In the genomic region with DNA sequence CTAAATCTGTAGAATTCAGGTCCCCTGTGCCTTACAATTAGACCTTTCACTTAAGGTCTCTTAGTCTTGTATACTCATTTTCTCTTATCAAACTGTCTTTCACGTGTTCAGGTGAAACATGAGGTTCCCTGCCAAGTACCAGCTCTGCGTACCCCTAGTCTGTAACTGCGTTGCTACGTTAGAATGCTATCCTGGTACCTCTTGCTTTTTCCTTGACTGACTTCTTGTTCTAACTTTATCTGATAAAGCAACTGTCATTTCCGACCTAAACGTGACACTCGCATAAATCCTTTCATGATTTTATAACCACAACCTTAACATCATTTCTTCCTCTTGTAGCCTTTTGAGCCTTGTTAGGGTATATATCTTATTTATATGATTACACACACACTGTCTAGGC, we compare ENCODE assay signal across 8 mouse cellular contexts. TPM values are rescaled to one million over a fixed set of nuclear protein-coding genes. Genes with fewer than 3 reads are reported as not detected.
DNase-seq lines count a peak whose midpoint lies in the region; ATAC-seq and TF ChIP-seq lines count a peak whose summit lies in the region.

No protein-coding gene starts in this region.

- 46% methylated on average over 7 of the region's 7 CpGs for WGBS in kidney, adult 2 months
- WGBS in hindbrain, embryonic 12.5 days, result 73% methylated on average over 7 of the region's 7 CpGs
- WGBS in midbrain, embryonic 14.5 days, result 83% methylated on average over 7 of the region's 7 CpGs

- intact Hi-C loops in left cerebral cortex, postnatal 36 days (cut with DNase I), result loop anchor here (5.0 kb wide), 1 partner anchor 40 kb away; a partner anchor contains a TSS

- TF ChIP-seq POLR2A in kidney, adult 2 months (IDR thresholded peaks at IDR 0.05; ENCODE audit: low read depth, low read length), result no peak
- TF ChIP-seq POLR2A in MEL (IDR thresholded peaks at IDR 0.05; ENCODE audit: control insufficient read depth in 1 of 2, insufficient read depth in 1 of 2, low read depth in 1 of 2, low read length in 2 of 2, poor library complexity in 1 of 2), result no peak

- peaks cover 5% of the 10 kb centered on the region; the same call in 1 of the 2 replicates for H3K4me1 ChIP-seq in kidney, adult 2 months (ENCODE audit: control insufficient read depth, insufficient read depth, low read length)
- peaks cover 0 to 16% of the 10 kb centered on the region in 2 experiments; a peak in 2 of 4 replicates for H3K4me1 ChIP-seq in MEL (ENCODE audit: control insufficient read depth in 1 of 2, insufficient read depth in 2 of 2, low read length in 2 of 2)
- peaks cover 17% of the 10 kb centered on the region for H3K4me1 ChIP-seq in hindbrain, embryonic 12.5 days
- H3K4me1 ChIP-seq in midbrain, embryonic 14.5 days (ENCODE audit: control insufficient read depth, insufficient read depth, low read length), result peaks cover 16% of the 10 kb centered on the region

- peak overlapping the region; percentile 82; the same call in 1 of the 2 replicates for H3K4me3 ChIP-seq in kidney, adult 2 months (ENCODE audit: insufficient read depth, low read depth, low read length)
- H3K4me3 ChIP-seq in MEL (ENCODE audit: control insufficient read depth in 1 of 2, insufficient read depth in 1 of 2, low read depth in 2 of 2, low read length in 2 of 2), result peak overlapping the region; percentile 84 to 99
- peak overlapping the region; percentile 100 for H3K4me3 ChIP-seq in hindbrain, embryonic 12.5 days
- H3K4me3 ChIP-seq in midbrain, embryonic 14.5 days (replicated peaks; ENCODE audit: low read depth, low read length), result peak overlapping the region; percentile 93

- H3K79me2 ChIP-seq in MEL (ENCODE audit: control insufficient read depth, insufficient read depth, low read length, poor library complexity), result peaks cover 21% of the 10 kb centered on the region

- no peaks in the 10 kb centered on the region for H3K36me3 ChIP-seq in kidney, adult 2 months (ENCODE audit: control insufficient read depth, insufficient read depth, low read length)
- peaks cover 4 to 6% of the 10 kb centered on the region in 2 experiments for H3K36me3 ChIP-seq in MEL (ENCODE audit: control insufficient read depth in 1 of 2, insufficient read depth in 2 of 2, low read length in 2 of 2)
- H3K36me3 ChIP-seq in hindbrain, embryonic 12.5 days, result peaks cover 38% of the 10 kb centered on the region
- peaks cover 32% of the 10 kb centered on the region for H3K36me3 ChIP-seq in midbrain, embryonic 14.5 days (ENCODE audit: control insufficient read depth, insufficient read depth, low read length)

- DNase-seq in kidney, adult 2 months, result no peak
- no peak for DNase-seq in kidney, adult 18-20 months
- DNase-seq in MEL (ENCODE audit: low read depth, low spot score), result peak; percentile 64
- DNase-seq in midbrain, embryonic 14.5 days, result no peak
- no peak for DNase-seq in left cerebral cortex, postnatal 36 days (ENCODE audit: low spot score in 2 of 2)
- no peak for DNase-seq in testis, postnatal 10 days (ENCODE audit: low spot score)

- no peak for TF ChIP-seq CTCF in kidney, adult 2 months (conservative IDR thresholded peaks at IDR 0.05; ENCODE audit: insufficient read depth, insufficient read length, low read depth, low read length)
- TF ChIP-seq CTCF in MEL (IDR thresholded peaks at IDR 0.05 in 2 of 3, conservative IDR thresholded peaks at IDR 0.05 in 1 of 3; ENCODE audit: control insufficient read depth in 1 of 3, insufficient read depth in 1 of 3, low read depth in 2 of 3, low read length in 3 of 3, poor library complexity in 1 of 3, severe bottlenecking in 1 of 3), result no peak

- H3K9ac ChIP-seq in MEL (ENCODE audit: control insufficient read depth, low read depth, low read length, poor library complexity, severe bottlenecking), result peak overlapping the region; percentile 99
- H3K9ac ChIP-seq in hindbrain, embryonic 12.5 days, result peak overlapping the region; percentile 96
- peak overlapping the region; percentile 80 for H3K9ac ChIP-seq in midbrain, embryonic 14.5 days (replicated peaks; ENCODE audit: low read length)

- TF ChIP-seq RAD21 in MEL (IDR thresholded peaks at IDR 0.05; ENCODE audit: low read depth, low read length), result no peak

- no peaks in the 10 kb centered on the region for H3K27me3 ChIP-seq in kidney, adult 2 months (replicated peaks; ENCODE audit: control insufficient read depth, insufficient read depth, low read length)
- H3K27me3 ChIP-seq in MEL (ENCODE audit: control insufficient read depth in 1 of 2, insufficient read depth in 2 of 2, low read length in 2 of 2), result no peaks in the 10 kb centered on the region
- H3K27me3 ChIP-seq in hindbrain, embryonic 12.5 days, result no peaks in the 10 kb centered on the region
- no peaks in the 10 kb centered on the region for H3K27me3 ChIP-seq in midbrain, embryonic 14.5 days (ENCODE audit: control insufficient read depth, insufficient read depth, low read length)

- H3K9me3 ChIP-seq in MEL (replicated peaks; ENCODE audit: insufficient read depth, low read length), result no peaks in the 10 kb centered on the region
- no peaks in the 10 kb centered on the region for H3K9me3 ChIP-seq in hindbrain, embryonic 12.5 days (replicated peaks)
- no peaks in the 10 kb centered on the region for H3K9me3 ChIP-seq in midbrain, embryonic 14.5 days (ENCODE audit: control insufficient read depth, low read length)

- TF ChIP-seq EP300 in MEL (IDR thresholded peaks at IDR 0.05; ENCODE audit: low read depth in 1 of 2, low read length in 2 of 2), result peak in 1 of 2 experiments; percentile 57; a peak in 1 of 4 replicates

- H3K4me2 ChIP-seq in hindbrain, embryonic 12.5 days (replicated peaks), result peak overlapping the region; percentile 100
- H3K4me2 ChIP-seq in midbrain, embryonic 14.5 days (ENCODE audit: low read length), result peak overlapping the region; percentile 99

- no peak for ATAC-seq in hindbrain, embryonic 12.5 days (ENCODE audit: low FRiP score)
- no peak for ATAC-seq in midbrain, embryonic 14.5 days (ENCODE audit: low FRiP score, low TSS enrichment)
- ATAC-seq in erythroid progenitor cell, adult 5-6 weeks (replicated peaks; ENCODE audit: low FRiP score, poor library complexity, severe bottlenecking), result no peak

- H3K27ac ChIP-seq in kidney, adult 2 months (ENCODE audit: insufficient read depth, low read depth, low read length), result no peak overlapping the region
- H3K27ac ChIP-seq in MEL (ENCODE audit: control insufficient read depth, low read depth, low read length), result peak overlapping the region; percentile 70
- no peak overlapping the region for H3K27ac ChIP-seq in hindbrain, embryonic 12.5 days
- no peak overlapping the region for H3K27ac ChIP-seq in midbrain, embryonic 14.5 days (replicated peaks; ENCODE audit: low read depth, low read length)

RNA-seq across cellular contexts. Expression of a gene that starts 1.2 kb away (rescaled TPM):
- polyA plus RNA-seq in kidney, adult 2 months (2012; rRNA removed), result 68.2 and 84.1 TPM in 2 replicates
- total RNA-seq in MEL (2012; rRNA removed), result 17.7 and 23.0 TPM in 2 replicates
- 10 to 100 TPM in 1 of 2 experiments, not detected in 1; 31.2 TPM for polyA plus RNA-seq in MEL (2012; ENCODE audit: insufficient read depth in 1 of 2, insufficient read length in 2 of 2, low read depth in 1 of 2, low replicate concordance in 2 of 2, missing spikeins in 1 of 2)
- 33.9 and 38.0 TPM in 2 replicates for polyA plus RNA-seq in hindbrain, embryonic 12.5 days (2016; fragmentation: Nextera tagmentation; extraction: Ambion mirVana)
- 20.2 and 24.5 TPM in 2 replicates for polyA plus RNA-seq in midbrain, embryonic 14.5 days (2014; fragmentation: Nextera tagmentation; extraction: Ambion mirVana)
- total RNA-seq in erythroid progenitor cell, adult 5-6 weeks (2015; ENCODE audit: low replicate concordance), result 1.1 TPM in 1 of 2 replicates, not detected in the other
- 1.8 and 4.2 TPM in 2 replicates for total RNA-seq in erythroid progenitor cell, adult 5-6 weeks (2017; ENCODE audit: low replicate concordance)
- total RNA-seq in left cerebral cortex, postnatal 36 days (2021), result 10 to 100 TPM; 50.6 to 52.4 TPM

RNA-seq across cellular contexts. Expression of a gene that starts 7.5 kb away (rescaled TPM):
- 37.2 and 38.9 TPM in 2 replicates for polyA plus RNA-seq in kidney, adult 2 months (2012; rRNA removed)
- 45.1 and 47.6 TPM in 2 replicates for total RNA-seq in MEL (2012; rRNA removed)
- polyA plus RNA-seq in MEL (2012; ENCODE audit: insufficient read depth in 1 of 2, insufficient read length in 2 of 2, low read depth in 1 of 2, low replicate concordance in 2 of 2, missing spikeins in 1 of 2), result 10 to 100 TPM; 80.4 to 82.9 TPM
- polyA plus RNA-seq in hindbrain, embryonic 12.5 days (2016; fragmentation: Nextera tagmentation; extraction: Ambion mirVana), result 103 and 106 TPM in 2 replicates
- polyA plus RNA-seq in midbrain, embryonic 14.5 days (2014; fragmentation: Nextera tagmentation; extraction: Ambion mirVana), result 68.3 and 81.4 TPM in 2 replicates
- 15.1 and 18.4 TPM in 2 replicates for total RNA-seq in erythroid progenitor cell, adult 5-6 weeks (2015; ENCODE audit: low replicate concordance)
- total RNA-seq in erythroid progenitor cell, adult 5-6 weeks (2017; ENCODE audit: low replicate concordance), result 17.1 and 22.8 TPM in 2 replicates
- total RNA-seq in left cerebral cortex, postnatal 36 days (2021), result 10 to 100 TPM; 81.9 to 84.7 TPM

RNA-seq across cellular contexts. Expression of a gene that starts 16.5 kb away (rescaled TPM):
- 54.3 and 59.7 TPM in 2 replicates for polyA plus RNA-seq in kidney, adult 2 months (2012; rRNA removed)
- 0.23 and 0.62 TPM in 2 replicates for total RNA-seq in MEL (2012; rRNA removed)
- 1 to 10 TPM in 1 of 2 experiments, not detected in 1; 1.6 TPM for polyA plus RNA-seq in MEL (2012; ENCODE audit: insufficient read depth in 1 of 2, insufficient read length in 2 of 2, low read depth in 1 of 2, low replicate concordance in 2 of 2, missing spikeins in 1 of 2)
- polyA plus RNA-seq in hindbrain, embryonic 12.5 days (2016; fragmentation: Nextera tagmentation; extraction: Ambion mirVana), result 0.33 and 0.49 TPM in 2 replicates
- 0.71 and 0.85 TPM in 2 replicates for polyA plus RNA-seq in midbrain, embryonic 14.5 days (2014; fragmentation: Nextera tagmentation; extraction: Ambion mirVana)
- not detected in 2 replicates for total RNA-seq in erythroid progenitor cell, adult 5-6 weeks (2015; ENCODE audit: low replicate concordance)
- not detected in 2 replicates for total RNA-seq in erythroid progenitor cell, adult 5-6 weeks (2017; ENCODE audit: low replicate concordance)
- total RNA-seq in left cerebral cortex, postnatal 36 days (2021), result under 1 TPM; 0.52 TPM

RNA-seq across cellular contexts. Expression of a gene that starts 31.7 kb away (rescaled TPM):
- polyA plus RNA-seq in kidney, adult 2 months (2012; rRNA removed), result 88.6 and 90.6 TPM in 2 replicates
- 93.6 and 95.0 TPM in 2 replicates for total RNA-seq in MEL (2012; rRNA removed)
- 100 to 1,000 TPM in 1 of 2 experiments, not detected in 1; 203 TPM for polyA plus RNA-seq in MEL (2012; ENCODE audit: insufficient read depth in 1 of 2, insufficient read length in 2 of 2, low read depth in 1 of 2, low replicate concordance in 2 of 2, missing spikeins in 1 of 2)
- 139 and 141 TPM in 2 replicates for polyA plus RNA-seq in hindbrain, embryonic 12.5 days (2016; fragmentation: Nextera tagmentation; extraction: Ambion mirVana)
- polyA plus RNA-seq in midbrain, embryonic 14.5 days (2014; fragmentation: Nextera tagmentation; extraction: Ambion mirVana), result 141 and 150 TPM in 2 replicates
- 16.9 and 23.1 TPM in 2 replicates for total RNA-seq in erythroid progenitor cell, adult 5-6 weeks (2015; ENCODE audit: low replicate concordance)
- 5.1 and 17.2 TPM in 2 replicates for total RNA-seq in erythroid progenitor cell, adult 5-6 weeks (2017; ENCODE audit: low replicate concordance)
- 100 to 1,000 TPM; 188 to 234 TPM for total RNA-seq in left cerebral cortex, postnatal 36 days (2021)

RNA-seq across cellular contexts. Expression of a gene that starts 33.8 kb away (rescaled TPM):
- polyA plus RNA-seq in kidney, adult 2 months (2012; rRNA removed), result 89.2 and 99.3 TPM in 2 replicates
- 75.1 and 84.0 TPM in 2 replicates for total RNA-seq in MEL (2012; rRNA removed)
- 100 to 1,000 TPM in 1 of 2 experiments, not detected in 1; 124 TPM for polyA plus RNA-seq in MEL (2012; ENCODE audit: insufficient read depth in 1 of 2, insufficient read length in 2 of 2, low read depth in 1 of 2, low replicate concordance in 2 of 2, missing spikeins in 1 of 2)
- 178 and 183 TPM in 2 replicates for polyA plus RNA-seq in hindbrain, embryonic 12.5 days (2016; fragmentation: Nextera tagmentation; extraction: Ambion mirVana)
- 240 and 297 TPM in 2 replicates for polyA plus RNA-seq in midbrain, embryonic 14.5 days (2014; fragmentation: Nextera tagmentation; extraction: Ambion mirVana)
- total RNA-seq in erythroid progenitor cell, adult 5-6 weeks (2015; ENCODE audit: low replicate concordance), result 15.1 and 22.6 TPM in 2 replicates
- 4.2 and 10.9 TPM in 2 replicates for total RNA-seq in erythroid progenitor cell, adult 5-6 weeks (2017; ENCODE audit: low replicate concordance)
- 100 to 1,000 TPM; 118 to 128 TPM for total RNA-seq in left cerebral cortex, postnatal 36 days (2021)

Comparison
In these comparisons a context has a peak if more than half of its experiments do, and no peak if none do; other contexts are left out.
1. RNA of a gene that starts 16.5 kb away (polyA plus RNA-seq): 54.3 to 59.7 TPM in kidney, adult 2 months; 1.6 TPM in MEL, 0.71 to 0.85 TPM in midbrain, embryonic 14.5 days and 0.33 to 0.49 TPM in hindbrain, embryonic 12.5 days; every median in the first group is over 10 times any median in the second.
2. Peak in every context shown above with its lines, with median percentiles within 50 percentile points of each other: H3K4me3 ChIP-seq and H3K9ac ChIP-seq.